Mouse (Mus musculus) 3134 (cell line): ENCODE measurements around the gene Mtmr3.
A peak's percentile ranks its signal among the peaks of the same experiment; 100 is the strongest.

ENCODE experiments used
- DNase-seq: peaks from one replicate; pipeline ENCODE4 v3.0.0-alpha.2; 2011; ENCODE audit warnings: low spot score; ENCODE audit not compliant: insufficient read length; ENCODE audit errors: extremely low read depth

The Mtmr3 gene

GRCm38 (mm10) chr11:4471734-4472133 is 122.9 kb downstream of the Mtmr3 start:
- DNase-seq, result no peak

GRCm38 (mm10) chr11:4471251-4471650 is 123.4 kb downstream of the Mtmr3 start:
- no peak for DNase-seq

GRCm38 (mm10) chr11:4469091-4469490 is 125.6 kb downstream of the Mtmr3 start:
- DNase-seq, result no peak

GRCm38 (mm10) chr11:4467436-4467835 is 127.2 kb downstream of the Mtmr3 start:
- DNase-seq, result no peak

GRCm38 (mm10) chr11:4466191-4466590 is 128.5 kb downstream of the Mtmr3 start:
- DNase-seq, result no peak

- DNase-seq, result no peak
Observed at GRCm38 (mm10) chr11:4464616-4465015, 130.0 kb downstream of the Mtmr3 start.

- no peak for DNase-seq
Observed at GRCm38 (mm10) chr11:4464186-4464585, 130.5 kb downstream of the Mtmr3 start.

- DNase-seq, result no peak
Observed at GRCm38 (mm10) chr11:4462868-4463267, 131.8 kb downstream of the Mtmr3 start.

GRCm38 (mm10) chr11:4461154-4461553 is 133.5 kb downstream of the Mtmr3 start:
- no peak for DNase-seq

GRCm38 (mm10) chr11:4460615-4461014 is 134.0 kb downstream of the Mtmr3 start:
- DNase-seq, result no peak

- DNase-seq, result no peak
Observed at GRCm38 (mm10) chr11:4454895-4455535, 139.6 kb downstream of the Mtmr3 start.

- DNase-seq, result no peak
Observed at GRCm38 (mm10) chr11:4452467-4453184, 142.0 kb downstream of the Mtmr3 start.

GRCm38 (mm10) chr11:4451116-4451515 is 143.5 kb downstream of the Mtmr3 start:
- DNase-seq, result peak; percentile 37

- DNase-seq, result no peak
Observed at GRCm38 (mm10) chr11:4446195-4446868, 148.3 kb downstream of the Mtmr3 start.

GRCm38 (mm10) chr11:4442280-4442679 is 152.4 kb downstream of the Mtmr3 start:
- DNase-seq, result no peak

GRCm38 (mm10) chr11:4440978-4441377 is 153.7 kb downstream of the Mtmr3 start, which contains the start of gene Hormad2:
TSS of gene Hormad2 (minus strand) at chr11:4441105.
- no peak for DNase-seq

GRCm38 (mm10) chr11:4438211-4438610 is 156.5 kb downstream of the Mtmr3 start:
- DNase-seq, result peak; percentile 12

- DNase-seq, result no peak
Observed at GRCm38 (mm10) chr11:4437318-4437717, 157.3 kb downstream of the Mtmr3 start.

GRCm38 (mm10) chr11:4436631-4437030 is 158.0 kb downstream of the Mtmr3 start:
- DNase-seq, result no peak

- DNase-seq, result peak; percentile 23
Observed at GRCm38 (mm10) chr11:4434461-4434860, 160.2 kb downstream of the Mtmr3 start.
